Mouse (Mus musculus): ENCODE results near the gene Farp1.

DNA sequence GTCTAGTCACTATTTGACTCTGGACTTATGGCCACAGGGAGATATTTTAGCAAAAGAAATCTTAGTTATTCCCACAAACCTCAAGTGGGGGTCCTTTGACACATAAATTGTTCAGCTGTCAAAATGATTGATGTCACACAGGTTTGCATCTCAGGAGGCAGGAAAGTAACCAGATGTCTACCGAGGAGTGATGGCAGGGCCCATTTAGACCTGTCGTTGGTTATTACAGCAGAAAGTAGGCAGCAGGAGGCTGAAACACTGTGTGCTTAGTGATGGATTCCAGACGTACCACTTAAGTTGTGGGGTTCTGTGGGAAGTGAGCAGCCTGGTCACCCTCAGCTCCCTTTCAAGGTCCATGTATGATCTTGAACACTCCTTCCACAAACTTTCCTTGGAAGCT is 99.4 kb downstream of the Farp1 start:
- TF ChIP-seq POLR2A (IDR thresholded peaks at IDR 0.05; ENCODE audit: extremely low read depth, insufficient read depth, low read length) (no peak), CTCF (IDR thresholded peaks at IDR 0.05; ENCODE audit: low read depth, low read length) (no peak)
